9 mouse cellular contexts compared by ENCODE assay signal in genomic region chr1:194334752-194335719, GRCm38 (mm10).
DNase-seq lines count a peak whose midpoint lies in the region; ATAC-seq lines count a peak whose summit lies in the region.
"Had no signal": no experiment of that assay in that cellular context is flagged by ENCODE, and none has a peak within 500 bp of the region (broad histone marks: within the 10 kb centered on the region; RNA-seq: fewer than 3 reads in every experiment).

No protein-coding gene starts in this region.

- H3K4me2 ChIP-seq in kidney, embryonic 15.5 days: no peak overlapping the region
- no peak overlapping the region for H3K4me2 ChIP-seq in midbrain, embryonic 15.5 days
- H3K4me2 ChIP-seq: liver, embryonic 13.5 days had no signal

- peaks cover 13% of the 10 kb centered on the region; the same call in 1 of the 2 replicates for H3K4me1 ChIP-seq in kidney, embryonic 15.5 days
- no peaks in the 10 kb centered on the region for H3K4me1 ChIP-seq in midbrain, embryonic 15.5 days
- H3K4me1 ChIP-seq: liver, embryonic 13.5 days had no signal

- no peak overlapping the region for H3K9ac ChIP-seq in kidney, embryonic 15.5 days
- no peak overlapping the region for H3K9ac ChIP-seq in midbrain, embryonic 15.5 days
- H3K9ac ChIP-seq: liver, embryonic 13.5 days had no signal

- WGBS in kidney, embryonic 15.5 days: 57% methylated on average over 5 of the region's 5 CpGs
- WGBS in midbrain, embryonic 15.5 days: 62% methylated on average over 5 of the region's 5 CpGs

- no peak for DNase-seq in kidney, adult 11 months
- DNase-seq in cerebellum, postnatal 25 days: peak; percentile 39 to 51
- peak; percentile 64 for DNase-seq in layer of hippocampus, adult 11-12 months (ENCODE audit: low spot score)
- peak; percentile 80 for DNase-seq in lung, postnatal 10 days
- no peak for DNase-seq in urinary bladder, adult 2 months (ENCODE audit: low spot score)
- DNase-seq: liver, embryonic 13.5 days had no signal

- no peaks in the 10 kb centered on the region for H3K27me3 ChIP-seq in kidney, embryonic 15.5 days
- no peaks in the 10 kb centered on the region for H3K27me3 ChIP-seq in midbrain, embryonic 15.5 days (replicated peaks)
- H3K27me3 ChIP-seq: liver, embryonic 13.5 days had no signal

- H3K36me3 ChIP-seq in kidney, embryonic 15.5 days: no peaks in the 10 kb centered on the region
- H3K36me3 ChIP-seq in midbrain, embryonic 15.5 days (replicated peaks): no peaks in the 10 kb centered on the region
- H3K36me3 ChIP-seq: liver, embryonic 13.5 days had no signal

- 0 out of 2 replicates have a peak, but pooled peaks have one; percentile 36 for ATAC-seq in kidney, embryonic 15.5 days (replicated peaks; ENCODE audit: low FRiP score)
- no peak for ATAC-seq in megakaryocyte progenitor cell, adult 5-6 weeks (replicated peaks; ENCODE audit: poor library complexity)
- no peak for ATAC-seq in midbrain, embryonic 15.5 days (replicated peaks)

- H3K9me3 ChIP-seq in kidney, embryonic 15.5 days (replicated peaks): no peaks in the 10 kb centered on the region
- no peaks in the 10 kb centered on the region for H3K9me3 ChIP-seq in midbrain, embryonic 15.5 days
- H3K9me3 ChIP-seq: liver, embryonic 13.5 days had no signal

- no peak overlapping the region for H3K4me3 ChIP-seq in kidney, embryonic 15.5 days (replicated peaks)
- no peak overlapping the region for H3K4me3 ChIP-seq in midbrain, embryonic 15.5 days
- H3K4me3 ChIP-seq: liver, embryonic 13.5 days had no signal

- H3K27ac ChIP-seq in kidney, embryonic 15.5 days: peak overlapping the region; percentile 70
- no peak overlapping the region for H3K27ac ChIP-seq in midbrain, embryonic 15.5 days
- H3K27ac ChIP-seq: liver, embryonic 13.5 days had no signal

Comparison
In these comparisons a context has a peak if more than half of its experiments do, and no peak if none do; other contexts are left out.
1. DNase-seq: peak in cerebellum, postnatal 25 days (2 of 2), layer of hippocampus, adult 11-12 months (single experiment) and lung, postnatal 10 days (single experiment); none in kidney, adult 11 months (single experiment) and urinary bladder, adult 2 months (single experiment).